Mouse (Mus musculus) cerebellum, adult 11-12 months (tissue): ENCODE data around the gene Cdk10.

Experiments used
- DNase-seq: peaks from one replicate; pipeline ENCODE4 v3.0.0; 2022

Cdk10 gene

DNA sequence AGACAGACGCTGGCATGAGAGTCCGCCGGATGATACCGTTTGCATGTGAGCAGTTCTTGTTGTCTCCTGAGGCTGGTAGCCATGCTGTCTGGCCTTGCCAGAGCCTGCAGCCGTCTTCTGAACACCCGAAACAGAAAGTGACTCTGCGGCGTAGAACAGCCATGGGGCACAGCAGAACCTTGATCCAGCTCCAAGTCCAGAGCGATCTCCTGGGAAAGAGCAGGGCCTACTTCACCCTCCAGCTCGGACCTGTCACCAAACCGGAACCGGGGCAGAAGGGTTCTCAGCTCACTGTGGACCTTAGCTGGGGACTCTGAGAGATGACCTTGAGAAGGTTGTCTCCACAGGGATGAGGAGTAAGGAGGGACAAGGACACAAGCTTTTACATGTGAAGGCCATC, 50.5 kb downstream of the Cdk10 start:
- no peak for DNase-seq

DNA sequence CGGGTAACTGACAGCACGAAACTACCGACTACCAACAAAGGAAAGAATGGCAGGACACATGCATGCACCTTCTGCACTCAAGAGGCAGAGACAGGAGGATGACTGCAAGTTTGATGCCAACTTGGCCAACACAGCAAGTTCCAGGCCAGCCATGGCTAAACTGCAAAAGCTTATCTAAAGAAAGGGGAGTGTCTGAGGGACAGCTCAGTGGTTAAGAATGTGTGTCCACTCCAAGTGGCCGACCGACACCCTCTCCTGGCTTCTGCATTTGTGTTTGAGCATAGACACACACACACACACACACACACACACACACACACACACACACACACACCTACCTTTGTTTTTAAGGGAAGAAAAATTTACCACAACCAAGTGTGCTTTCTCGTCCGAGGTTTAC, 53.8 kb downstream of the Cdk10 start:
- no peak for DNase-seq

DNA sequence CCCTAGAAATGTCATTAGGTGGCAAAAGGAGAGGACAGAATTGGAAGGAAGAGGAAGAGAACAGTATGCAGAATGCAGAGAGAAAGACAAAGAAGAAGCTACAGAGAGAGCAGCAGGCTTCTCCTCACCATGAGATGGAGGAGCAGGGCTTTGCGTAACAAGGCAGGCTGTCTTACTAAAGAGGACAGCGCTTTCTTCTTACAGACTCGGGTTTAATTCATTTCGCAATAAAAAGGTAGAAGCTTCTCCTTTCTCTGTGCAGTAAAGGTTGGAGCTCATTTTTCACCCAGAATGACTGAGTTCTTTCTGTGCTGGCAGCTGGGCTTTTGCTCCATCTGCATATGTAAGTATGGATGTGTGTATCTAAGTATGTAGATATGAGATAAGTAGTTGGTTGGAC, 55.2 kb downstream of the Cdk10 start:
- DNase-seq, result no peak

DNA sequence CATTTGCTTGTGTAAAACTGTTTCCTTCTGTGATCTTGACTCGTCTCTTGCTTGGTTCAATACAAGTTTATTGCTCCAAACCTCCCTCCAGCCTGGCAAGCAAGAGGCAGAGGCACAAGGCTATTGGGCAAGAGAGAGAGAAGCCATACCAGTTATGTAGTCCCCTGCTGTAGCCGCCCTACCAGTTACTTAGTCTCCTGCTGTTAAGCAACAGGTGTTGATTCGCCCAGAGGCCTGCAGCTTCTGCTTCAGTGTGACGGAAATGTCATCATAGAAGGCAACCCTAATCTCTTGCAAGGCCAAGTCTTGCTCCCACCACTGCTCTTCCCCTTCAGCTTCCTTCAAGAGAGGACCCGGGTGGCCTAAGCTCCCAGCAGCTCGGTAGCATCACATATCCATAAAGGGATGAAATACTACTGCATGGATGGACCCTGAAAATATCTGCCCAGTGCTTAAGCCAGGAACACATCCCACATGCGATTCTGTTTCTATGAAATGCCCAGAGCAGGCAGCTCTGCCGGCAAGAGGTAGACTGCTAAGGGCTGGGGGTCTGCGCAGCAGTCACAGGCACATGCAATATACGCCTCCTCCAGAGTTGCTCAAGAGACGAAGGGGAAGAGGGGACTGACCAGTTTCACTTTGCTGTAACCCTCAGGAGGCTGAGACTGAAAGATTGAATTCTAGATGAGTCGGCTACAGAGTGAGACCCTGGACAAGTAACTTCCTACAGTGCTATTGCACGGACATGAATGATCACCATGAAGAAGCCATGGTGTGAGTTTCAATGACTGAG, 55.9 kb downstream of the Cdk10 start:
- DNase-seq, result no peak
